Mouse (Mus musculus) limb, embryonic 14.5 days (tissue): ENCODE measurements around the gene Tpst2. TPM values are rescaled to one million over a fixed set of nuclear protein-coding genes. Genes with fewer than 3 reads are reported as not detected.

Source experiments
- ATAC-seq: fragments of 200-750 bp; cut with Nextera tagmentation; 2 replicates; pipeline ENCODE4 v1.8.0; 2017; ENCODE audit warnings: low read depth, moderate number of reproducible peaks, moderate TSS enrichment; ENCODE audit not compliant: low FRiP score
- DNase-seq: peaks from one replicate; pipeline ENCODE4 v3.0.0-alpha.2; 2015; ENCODE audit warnings: low spot score
- H3K27ac ChIP-seq: fragments of 300-500 bp; sonication (generic); replicated peaks from 2 replicates; pipeline ENCODE4 v1.5.1; 2014; ENCODE audit warnings: low read depth, mild to moderate bottlenecking, low read length, moderate library complexity, mixed read lengths
- H3K27me3 ChIP-seq: fragments of 300-500 bp; sonication (generic); 2 replicates; pipeline ENCODE4 v1.6.1; 2014; ENCODE audit warnings: low read length, mixed read lengths; ENCODE audit not compliant: control insufficient read depth, insufficient read depth
- H3K36me3 ChIP-seq: fragments of 300-500 bp; sonication (generic); 2 replicates; pipeline ENCODE4 v1.6.1; 2014; ENCODE audit warnings: mild to moderate bottlenecking, low read length, moderate library complexity, mixed read lengths; ENCODE audit not compliant: control insufficient read depth, insufficient read depth
- H3K4me1 ChIP-seq: fragments of 300-500 bp; sonication (generic); 2 replicates; pipeline ENCODE4 v1.6.1; 2014; ENCODE audit warnings: antibody characterized with exemption, low read length, mixed read lengths; ENCODE audit not compliant: control insufficient read depth, insufficient read depth
- H3K4me2 ChIP-seq: fragments of 300-500 bp; sonication (generic); replicated peaks from 2 replicates; pipeline ENCODE4 v1.6.1; 2014; ENCODE audit warnings: low read depth, mild to moderate bottlenecking, low read length, moderate library complexity; ENCODE audit not compliant: severe bottlenecking
- H3K4me3 ChIP-seq: fragments of 300-500 bp; sonication (generic); replicated peaks from 2 replicates; pipeline ENCODE4 v1.5.1; 2014; ENCODE audit warnings: low read length
- H3K9ac ChIP-seq: fragments of 300-500 bp; sonication (generic); 2 replicates; pipeline ENCODE4 v1.6.1; 2014; ENCODE audit warnings: mild to moderate bottlenecking, low read depth, low read length, moderate library complexity; ENCODE audit not compliant: severe bottlenecking
- H3K9me3 ChIP-seq: fragments of 300-500 bp; sonication (generic); 2 replicates; pipeline ENCODE4 v1.6.1; 2016; ENCODE audit warnings: low read length; ENCODE audit not compliant: control insufficient read depth
- POLR2A ChIP-seq: fragments of 200-500 bp; IDR thresholded peaks from 2 replicates; pipeline ENCODE4 v1.8.0; 2012; ENCODE audit warnings: inconsistent platforms, mild to moderate bottlenecking, moderate library complexity, borderline replicate concordance; ENCODE audit not compliant: insufficient read depth, insufficient read length; ENCODE audit errors: extremely low read depth
- WGBS: fragments of 180-500 bp; shearing (Covaris S2); extraction: QIAGEN DNeasy Blood & Tissue Kit; methylation state at CpG from one replicate; pipeline ENCODE4 v1.1.7; 2014; 5-methylcytosine and 5-hydroxymethylcytosine counted together
- polyA plus RNA-seq, 2 experiments: library from polyadenylated mRNA; depleted of rRNA in 1 of 2; stranded (reverse) in 1 of 2; unstranded in 1 of 2; fragments of >200 nt; fragmentation: Nextera tagmentation in 1 of 2; extraction: Ambion mirVana in 1 of 2; gene quantifications; 2 replicates each; pipeline versions ENCODE4 v1.2.1 to v1.2.3; 2012 to 2014

The Tpst2 gene
- polyA plus RNA-seq, 2 experiments: 37.0 to 39.7 TPM

- Histone ChIP-seq H3K9ac (no peak overlapping the region), H3K4me3 (no peak overlapping the region), H3K4me2 (no peak overlapping the region), H3K4me1 (peaks cover 4% of the 10 kb centered on the region), H3K27ac (no peak overlapping the region), H3K27me3 (no peaks in the 10 kb centered on the region), H3K36me3 (peaks cover 6% of the 10 kb centered on the region), H3K9me3 (no peaks in the 10 kb centered on the region)
- ATAC-seq: no peak
- no peak for DNase-seq
- no peak for TF ChIP-seq POLR2A
- WGBS: 80% methylated on average over 5 of the region's 5 CpGs
Observed at GRCm38 (mm10) chr5:112320379-112320778, 43.9 kb downstream of the Tpst2 start.

- no peaks in the 10 kb centered on the region for H3K9me3 ChIP-seq
- peaks cover 3% of the 10 kb centered on the region; the same call in 1 of the 2 replicates for H3K36me3 ChIP-seq
- peaks cover 6% of the 10 kb centered on the region for H3K4me1 ChIP-seq
- H3K4me2 ChIP-seq: no peak overlapping the region
- H3K27ac ChIP-seq: no peak overlapping the region
- no peak for ATAC-seq
- DNase-seq: no peak
- H3K9ac ChIP-seq: no peak overlapping the region
- H3K27me3 ChIP-seq: no peaks in the 10 kb centered on the region
- WGBS: 66% methylated on average over 6 of the region's 6 CpGs
- no peak for TF ChIP-seq POLR2A
- H3K4me3 ChIP-seq: no peak overlapping the region
Observed at GRCm38 (mm10) chr5:112320936-112321335, 44.4 kb downstream of the Tpst2 start.

- Histone ChIP-seq H3K9me3 (no peaks in the 10 kb centered on the region), H3K4me2 (no peak overlapping the region), H3K27me3 (no peaks in the 10 kb centered on the region), H3K9ac (no peak overlapping the region), H3K36me3 (peaks cover 3% of the 10 kb centered on the region; the same call in 1 of the 2 replicates), H3K27ac (no peak overlapping the region), H3K4me3 (no peak overlapping the region), H3K4me1 (peaks cover 6% of the 10 kb centered on the region)
- WGBS: 78% methylated on average over 4 of the region's 4 CpGs
- DNase-seq (no peak), ATAC-seq (no peak)
- TF ChIP-seq POLR2A: no peak
Observed at GRCm38 (mm10) chr5:112321376-112321775, 44.9 kb downstream of the Tpst2 start.

- no peak for DNase-seq
Observed at GRCm38 (mm10) chr5:112323246-112323645, 46.8 kb downstream of the Tpst2 start.

GRCm38 (mm10) chr5:112324637-112325545 lies 48.4 kb downstream of the Tpst2 start:
- Histone ChIP-seq H3K4me3 (0 out of 2 replicates have a peak overlapping the region, but pooled peaks have one; percentile 91), H3K27me3 (no peaks in the 10 kb centered on the region), H3K4me2 (peak overlapping the region; percentile 56), H3K9me3 (no peaks in the 10 kb centered on the region), H3K27ac (no peak overlapping the region), H3K4me1 (peaks cover 6% of the 10 kb centered on the region), H3K9ac (peak overlapping the region; percentile 16; the same call in 1 of the 2 replicates), H3K36me3 (peaks cover 19% of the 10 kb centered on the region)
- ATAC-seq: peak; percentile 35; the same call in 1 of the 2 replicates
- peak; percentile 51 for DNase-seq
- WGBS: 27% methylated on average over 24 of the region's 24 CpGs
- no peak for TF ChIP-seq POLR2A

More at GRCm38 (mm10) chr5:112323246-112323645, 46.8 kb downstream of the Tpst2 start:
- no peak for ATAC-seq
- H3K27me3 ChIP-seq: no peaks in the 10 kb centered on the region
- no peak overlapping the region for H3K4me2 ChIP-seq
- H3K9ac ChIP-seq: no peak overlapping the region
- TF ChIP-seq POLR2A: no peak
- 82% methylated on average over 6 of the region's 6 CpGs for WGBS
- H3K9me3 ChIP-seq: no peaks in the 10 kb centered on the region
- no peak overlapping the region for H3K27ac ChIP-seq
- H3K4me3 ChIP-seq: no peak overlapping the region
- H3K36me3 ChIP-seq: peaks cover 4% of the 10 kb centered on the region
- H3K4me1 ChIP-seq: peaks cover 6% of the 10 kb centered on the region
